Mouse (Mus musculus): ENCODE data around the gene Rdh7. TPM values are rescaled to one million over a fixed set of nuclear protein-coding genes. Genes with fewer than 3 reads are reported as not detected.
"Not testable (repeated sequence)": the region's sequence is repeated elsewhere in the genome, so short reads cannot be mapped to it uniquely, and the experiment has no call there.

Rdh7 gene
- polyA plus RNA-seq, 1 experiment from 2014 or later: not detected

DNA sequence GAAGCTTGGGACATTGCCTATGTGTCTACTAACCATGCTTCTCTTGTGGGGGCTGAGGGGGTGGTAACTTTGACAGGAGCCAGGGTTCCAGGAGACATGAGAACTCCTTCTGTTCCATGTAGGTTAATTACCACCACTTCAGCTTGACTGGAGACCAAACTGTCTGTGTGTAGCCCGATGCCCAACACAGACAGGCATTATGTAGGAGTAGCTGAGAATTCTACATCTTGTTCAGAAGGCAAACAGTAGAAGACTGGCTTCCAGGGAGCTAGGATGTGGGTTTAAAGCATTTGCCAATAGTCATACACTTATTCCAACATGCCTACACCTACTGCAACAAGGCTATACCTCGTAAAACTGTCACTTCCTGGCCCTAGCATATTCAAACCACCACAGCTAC, 50.1 kb downstream of the Rdh7 start:
- Histone ChIP-seq H3K9ac (no peak overlapping the region), H3K27me3 (no peaks in the 10 kb centered on the region), H3K4me2 (replicated peaks) (no peak overlapping the region), H3K4me1 (no peaks in the 10 kb centered on the region), H3K4me3 (no peak overlapping the region), H3K27ac (no peak overlapping the region), H3K36me3 (no peaks in the 10 kb centered on the region), H3K9me3 (no peaks in the 10 kb centered on the region)
- WGBS: 91% methylated on average over 2 of the region's 2 CpGs
- ATAC-seq (ENCODE audit: low FRiP score, low read depth): no peak

DNA sequence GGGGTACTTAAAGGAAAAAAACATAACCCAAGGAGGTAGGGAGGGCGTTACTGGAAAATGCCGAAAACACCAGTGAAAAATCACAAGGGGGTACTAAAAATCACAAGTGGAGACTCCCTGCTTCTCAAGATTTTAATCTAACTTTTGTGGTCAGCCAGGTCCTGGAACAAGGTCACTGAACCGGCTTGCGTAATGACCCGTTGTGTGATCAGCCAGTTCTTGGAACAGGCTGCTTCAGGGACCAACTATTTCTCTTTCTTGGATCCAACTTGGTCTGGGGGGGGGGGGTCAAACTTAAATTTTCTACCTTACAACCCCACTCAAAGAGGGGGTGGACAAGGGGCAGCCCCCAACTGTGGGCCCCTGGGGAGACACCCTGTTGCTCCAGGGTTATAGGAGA, 50.8 kb downstream of the Rdh7 start:
- H3K4me1 ChIP-seq; H3K27ac ChIP-seq; H3K27me3 ChIP-seq; H3K9me3 ChIP-seq; H3K4me3 ChIP-seq; ATAC-seq (ENCODE audit: low FRiP score, low read depth); H3K4me2 ChIP-seq (replicated peaks); H3K36me3 ChIP-seq; H3K9ac ChIP-seq: not testable (repeated sequence)
- WGBS: 93% methylated on average over 5 of the region's 5 CpGs

DNA sequence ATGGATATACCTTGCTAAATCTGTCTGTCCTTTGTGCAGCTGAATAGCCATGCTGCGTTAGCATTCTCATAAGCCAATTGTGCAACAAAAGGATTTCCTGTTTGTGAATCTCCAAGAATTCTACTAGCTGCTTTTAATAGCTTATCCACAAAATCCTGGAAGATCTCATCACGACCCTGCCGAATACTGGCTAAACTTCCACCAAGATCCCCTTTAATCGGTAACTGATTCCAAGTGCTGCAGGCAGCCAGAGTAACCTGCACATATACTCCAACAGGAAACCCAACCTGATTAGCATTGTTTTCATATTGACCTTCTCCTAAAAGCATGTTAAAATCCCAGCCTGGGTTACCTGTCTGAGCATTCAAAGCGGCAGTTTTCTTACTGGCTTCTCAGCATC, 53.3 kb downstream of the Rdh7 start:
- WGBS: 86% methylated on average over 5 of the region's 5 CpGs
- no peak for ATAC-seq (ENCODE audit: low FRiP score, low read depth)
- Histone ChIP-seq H3K4me1 (no peaks in the 10 kb centered on the region), H3K27ac (no peak overlapping the region), H3K36me3 (no peaks in the 10 kb centered on the region), H3K4me2 (replicated peaks) (no peak overlapping the region), H3K9ac (no peak overlapping the region), H3K9me3 (no peaks in the 10 kb centered on the region), H3K4me3 (no peak overlapping the region), H3K27me3 (no peaks in the 10 kb centered on the region)

DNA sequence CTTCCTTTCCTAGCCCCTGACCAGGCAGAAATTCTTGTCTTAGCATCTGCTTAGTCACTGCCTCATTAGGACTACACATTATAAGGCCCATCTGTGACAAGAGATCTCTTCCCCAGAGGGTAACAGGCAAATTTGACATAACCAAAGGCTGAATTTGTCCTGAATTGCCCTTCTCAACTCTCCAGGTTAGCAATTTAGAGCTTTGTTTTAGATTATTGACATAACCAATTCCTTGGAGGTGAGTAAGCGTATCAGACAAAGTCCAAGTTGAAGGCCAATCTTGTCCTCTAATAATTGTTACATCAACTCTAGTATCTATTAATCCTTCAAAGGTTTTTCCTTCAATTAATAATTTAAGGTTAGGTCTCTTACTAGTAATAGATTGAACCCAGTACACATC, 54.4 kb downstream of the Rdh7 start:
- H3K9me3 ChIP-seq; H3K4me3 ChIP-seq; ATAC-seq (ENCODE audit: low FRiP score, low read depth); H3K36me3 ChIP-seq; H3K27ac ChIP-seq; H3K27me3 ChIP-seq; H3K4me2 ChIP-seq (replicated peaks); H3K9ac ChIP-seq; H3K4me1 ChIP-seq: not testable (repeated sequence)
- WGBS: 98% methylated on average over 1 of the region's 1 CpGs

Other genes with a start within 250 kb of the Rdh7 start
- 14.3 and 15.0 TPM in 2 replicates for gene Stat6, start 245.8 kb downstream of the Rdh7 start, polyA plus RNA-seq (2015; fragmentation: Nextera tagmentation; extraction: Ambion mirVana)
- 9.3 and 9.9 TPM in 2 replicates for gene Nemp1, start 221.9 kb downstream of the Rdh7 start, polyA plus RNA-seq (2015; fragmentation: Nextera tagmentation; extraction: Ambion mirVana)
- 18.1 and 18.5 TPM in 2 replicates for gene Nab2, start 220.2 kb downstream of the Rdh7 start, polyA plus RNA-seq (2015; fragmentation: Nextera tagmentation; extraction: Ambion mirVana)
- 0.31 and 0.42 TPM in 2 replicates for gene Myo1a, start 183.6 kb downstream of the Rdh7 start, polyA plus RNA-seq (2015; fragmentation: Nextera tagmentation; extraction: Ambion mirVana)
- gene Tac2, start 164.3 kb downstream of the Rdh7 start, polyA plus RNA-seq (2015; fragmentation: Nextera tagmentation; extraction: Ambion mirVana): 0.70 and 1.8 TPM in 2 replicates
- 3.9 and 4.0 TPM in 2 replicates for gene Zbtb39, start 149.3 kb downstream of the Rdh7 start, polyA plus RNA-seq (2015; fragmentation: Nextera tagmentation; extraction: Ambion mirVana)
- 0.54 and 0.71 TPM in 2 replicates for gene Gpr182, start 137.1 kb downstream of the Rdh7 start, polyA plus RNA-seq (2015; fragmentation: Nextera tagmentation; extraction: Ambion mirVana)
- gene Rdh1, start 129.1 kb downstream of the Rdh7 start, polyA plus RNA-seq (2015; fragmentation: Nextera tagmentation; extraction: Ambion mirVana): not detected in 2 replicates
- not detected in 2 replicates for gene Rdh16f1, start 129.0 kb downstream of the Rdh7 start, polyA plus RNA-seq (2015; fragmentation: Nextera tagmentation; extraction: Ambion mirVana)
- 0.18 and 0.27 TPM in 2 replicates for gene Rdh9, start 112.4 kb downstream of the Rdh7 start, polyA plus RNA-seq (2015; fragmentation: Nextera tagmentation; extraction: Ambion mirVana)
- gene Rdh16, start 87.7 kb downstream of the Rdh7 start, polyA plus RNA-seq (2015; fragmentation: Nextera tagmentation; extraction: Ambion mirVana): not detected in 2 replicates
- not detected in 2 replicates for gene Rdh19, start 38.9 kb downstream of the Rdh7 start, polyA plus RNA-seq (2015; fragmentation: Nextera tagmentation; extraction: Ambion mirVana)
- gene Rdh16f2, start 22.3 kb downstream of the Rdh7 start, polyA plus RNA-seq (2015; fragmentation: Nextera tagmentation; extraction: Ambion mirVana): not detected in 2 replicates
- not detected in 2 replicates for gene Sdr9c7, start 9.7 kb upstream of the Rdh7 start, polyA plus RNA-seq (2015; fragmentation: Nextera tagmentation; extraction: Ambion mirVana)
- gene Hsd17b6, start 118.8 kb upstream of the Rdh7 start, polyA plus RNA-seq (2015; fragmentation: Nextera tagmentation; extraction: Ambion mirVana): not detected in 2 replicates
- gene Prim1, start 126.4 kb upstream of the Rdh7 start, polyA plus RNA-seq (2015; fragmentation: Nextera tagmentation; extraction: Ambion mirVana): 93.3 and 96.1 TPM in 2 replicates
- 797 and 826 TPM in 2 replicates for gene Naca, start 146.8 kb upstream of the Rdh7 start, polyA plus RNA-seq (2015; fragmentation: Nextera tagmentation; extraction: Ambion mirVana)
- gene Ptges3, start 170.1 kb upstream of the Rdh7 start, polyA plus RNA-seq (2015; fragmentation: Nextera tagmentation; extraction: Ambion mirVana): 564 and 574 TPM in 2 replicates
- 1,947 and 1,954 TPM in 2 replicates for gene Atp5b, start 194.5 kb upstream of the Rdh7 start, polyA plus RNA-seq (2015; fragmentation: Nextera tagmentation; extraction: Ambion mirVana)
- gene Baz2a, start 202.8 kb upstream of the Rdh7 start, polyA plus RNA-seq (2015; fragmentation: Nextera tagmentation; extraction: Ambion mirVana): 9.0 and 10.5 TPM in 2 replicates